Mouse (Mus musculus) cerebellum, adult 2 months (tissue): ENCODE data around the gene Smtnl1.

Experiments
- CTCF ChIP-seq: fragments of 200-500 bp; IDR thresholded peaks from 2 replicates; pipeline ENCODE4 v1.5.1; 2011; ENCODE audit warnings: low read depth, mild to moderate bottlenecking, control low read depth, low read length, moderate library complexity, borderline replicate concordance; ENCODE audit not compliant: insufficient read depth
- POLR2A ChIP-seq: fragments of 200-500 bp; IDR thresholded peaks from 2 replicates; pipeline ENCODE4 v1.6.1; 2011; ENCODE audit warnings: low read length, control low read depth, borderline replicate concordance; ENCODE audit not compliant: insufficient read depth

GRCm38 (mm10) chr2:84812676-84813075, 9.8 kb downstream of the Smtnl1 start:
- TF ChIP-seq CTCF (no peak), POLR2A (no peak)
